Mouse (Mus musculus) kidney, embryonic 16.5 days (tissue): ENCODE results near the gene Serpine1. TPM values are rescaled to one million over a fixed set of nuclear protein-coding genes. Genes with fewer than 3 reads are reported as not detected.
"Not testable (repeated sequence)": the region's sequence is repeated elsewhere in the genome, so short reads cannot be mapped to it uniquely, and the experiment has no call there.

Source experiments
- ATAC-seq: fragments of 200-750 bp; cut with Nextera tagmentation; 2 replicates; pipeline ENCODE4 v1.8.0; 2017; ENCODE audit warnings: moderate TSS enrichment; ENCODE audit not compliant: low FRiP score, low TSS enrichment
- H3K27ac ChIP-seq: fragments of 300-500 bp; sonication (generic); 2 replicates; pipeline ENCODE4 v1.5.1; 2014; ENCODE audit warnings: low read length
- H3K27me3 ChIP-seq: fragments of 300-500 bp; sonication (generic); 2 replicates; pipeline ENCODE4 v1.6.1; 2014; ENCODE audit warnings: low read length, control low read depth, mixed read lengths; ENCODE audit not compliant: insufficient read depth
- H3K36me3 ChIP-seq: fragments of 300-500 bp; sonication (generic); 2 replicates; pipeline ENCODE4 v1.6.1; 2014; ENCODE audit warnings: low read length, control low read depth, mixed read lengths; ENCODE audit not compliant: insufficient read depth
- H3K4me1 ChIP-seq: fragments of 300-500 bp; sonication (generic); 2 replicates; pipeline ENCODE4 v1.6.1; 2014; ENCODE audit warnings: low read length, control low read depth, mixed read lengths; ENCODE audit not compliant: insufficient read depth
- H3K4me2 ChIP-seq: fragments of 300-500 bp; sonication (generic); replicated peaks from 2 replicates; pipeline ENCODE4 v1.6.1; 2014; ENCODE audit warnings: low read depth, low read length
- H3K4me3 ChIP-seq: fragments of 300-500 bp; sonication (generic); 2 replicates; pipeline ENCODE4 v1.5.1; 2014; ENCODE audit warnings: mild to moderate bottlenecking, low read length
- H3K9ac ChIP-seq: fragments of 300-500 bp; sonication (generic); replicated peaks from 2 replicates; pipeline ENCODE4 v1.6.1; 2014; ENCODE audit warnings: low read length
- H3K9me3 ChIP-seq: fragments of 300-500 bp; sonication (generic); 2 replicates; pipeline ENCODE4 v1.6.1; 2016; ENCODE audit warnings: low read length, control low read depth
- WGBS: fragments of 180-500 bp; shearing (Covaris S2); extraction: QIAGEN DNeasy Blood & Tissue Kit; methylation state at CpG from one replicate; pipeline ENCODE4 v1.1.7; 2014; 5-methylcytosine and 5-hydroxymethylcytosine counted together
- polyA plus RNA-seq: library from polyadenylated mRNA; unstranded; fragments of >200 nt; fragmentation: Nextera tagmentation; extraction: Ambion mirVana; gene quantifications from 2 replicates; pipeline ENCODE4 v1.2.1, GENCODE M21; 2015

Serpine1 gene
- 0.29 and 0.53 TPM in 2 replicates for polyA plus RNA-seq

- ATAC-seq = peak; percentile 89
- H3K4me2 ChIP-seq = peak within 1 kb of the TSS; percentile 53
- 14% methylated on average over 23 of the region's 23 CpGs for WGBS
- H3K4me1 ChIP-seq = peaks cover 30% of the 10 kb centered on the region
- peak within 1 kb of the TSS; percentile 9; the same call in 1 of the 2 replicates for H3K9ac ChIP-seq
- H3K27ac ChIP-seq = peak within 1 kb of the TSS; percentile 58
- no peaks in the 10 kb centered on the region for H3K36me3 ChIP-seq
- H3K9me3 ChIP-seq = no peaks in the 10 kb centered on the region
- peak within 1 kb of the TSS; percentile 28 for H3K4me3 ChIP-seq
- H3K27me3 ChIP-seq = no peaks in the 10 kb centered on the region
Observed at GRCm38 (mm10) chr5:137072079-137072960, at the start of gene Serpine1. Serpine1 (minus strand) TSS chr5:137072268.

- Histone ChIP-seq H3K4me2 (no peak overlapping the region), H3K27ac (no peak overlapping the region), H3K4me1 (0 out of 2 replicates have a peak, but pooled peaks cover 9% of the 10 kb centered on the region), H3K27me3 (no peaks in the 10 kb centered on the region), H3K9ac (no peak overlapping the region), H3K4me3 (no peak overlapping the region), H3K9me3 (no peaks in the 10 kb centered on the region), H3K36me3 (no peaks in the 10 kb centered on the region)
- ATAC-seq = no peak
- WGBS = 84% methylated on average over 4 of the region's 4 CpGs
Observed at GRCm38 (mm10) chr5:137121280-137121679, 49.2 kb upstream of the Serpine1 start.

- no peak overlapping the region for H3K4me3 ChIP-seq
- WGBS = 84% methylated on average over 4 of the region's 4 CpGs
- no peak for ATAC-seq
- no peak overlapping the region for H3K4me2 ChIP-seq
- no peak overlapping the region for H3K27ac ChIP-seq
- peaks cover 15% of the 10 kb centered on the region for H3K4me1 ChIP-seq
- peaks cover 9% of the 10 kb centered on the region for H3K36me3 ChIP-seq
- H3K27me3 ChIP-seq = no peaks in the 10 kb centered on the region
- no peaks in the 10 kb centered on the region for H3K9me3 ChIP-seq
- H3K9ac ChIP-seq = no peak overlapping the region
Observed at GRCm38 (mm10) chr5:137118878-137119277, 46.8 kb upstream of the Serpine1 start.

- WGBS = 90% methylated on average over 3 of the region's 3 CpGs
Observed at GRCm38 (mm10) chr5:137117994-137118393, 45.9 kb upstream of the Serpine1 start.

GRCm38 (mm10) chr5:137116987-137117386 lies 44.9 kb upstream of the Serpine1 start:
- H3K36me3 ChIP-seq = peaks cover 24% of the 10 kb centered on the region
- H3K27me3 ChIP-seq = no peaks in the 10 kb centered on the region
- H3K4me1 ChIP-seq = peaks cover 11% of the 10 kb centered on the region
- H3K4me2 ChIP-seq = no peak overlapping the region; the same call in 1 of the 2 replicates
- WGBS = 76% methylated on average over 2 of the region's 2 CpGs
- H3K9ac ChIP-seq = no peak overlapping the region
- H3K27ac ChIP-seq = no peak overlapping the region
- H3K9me3 ChIP-seq = peaks cover 4% of the 10 kb centered on the region; the same call in 1 of the 2 replicates
- no peak overlapping the region for H3K4me3 ChIP-seq
- ATAC-seq = no peak

More at GRCm38 (mm10) chr5:137117994-137118393, 45.9 kb upstream of the Serpine1 start:
- not testable (repeated sequence) for H3K9ac ChIP-seq, H3K4me2 ChIP-seq, H3K27ac ChIP-seq, H3K27me3 ChIP-seq, ATAC-seq, H3K4me3 ChIP-seq, H3K9me3 ChIP-seq
- Histone ChIP-seq H3K36me3 (peaks cover 17% of the 10 kb centered on the region), H3K4me1 (peaks cover 15% of the 10 kb centered on the region)

GRCm38 (mm10) chr5:137115866-137116847 lies 44.1 kb upstream of the Serpine1 start, which contains the start of gene Trim56:
Trim56 (minus strand) TSS chr5:137116209.
- peak within 1 kb of the TSS; percentile 66 for H3K27ac ChIP-seq
- H3K9me3 ChIP-seq = peaks cover 4% of the 10 kb centered on the region; the same call in 1 of the 2 replicates
- peak; percentile 87 for ATAC-seq
- H3K4me2 ChIP-seq = peak within 1 kb of the TSS; percentile 85
- H3K4me3 ChIP-seq = peak within 1 kb of the TSS; percentile 73
- H3K9ac ChIP-seq = peak within 1 kb of the TSS; percentile 84
- peaks cover 26% of the 10 kb centered on the region for H3K36me3 ChIP-seq
- peaks cover 11% of the 10 kb centered on the region for H3K4me1 ChIP-seq
- WGBS = 8% methylated on average over 29 of the region's 29 CpGs
- no peaks in the 10 kb centered on the region for H3K27me3 ChIP-seq

GRCm38 (mm10) chr5:137114891-137115561 lies 43.0 kb upstream of the Serpine1 start:
- peak overlapping the region; percentile 73 for H3K4me3 ChIP-seq
- peaks cover 31% of the 10 kb centered on the region for H3K36me3 ChIP-seq
- peak overlapping the region; percentile 85 for H3K4me2 ChIP-seq
- ATAC-seq = no peak
- peak overlapping the region; percentile 84 for H3K9ac ChIP-seq
- 71% methylated on average over 9 of the region's 9 CpGs for WGBS
- H3K4me1 ChIP-seq = peaks cover 11% of the 10 kb centered on the region
- peak overlapping the region; percentile 66 for H3K27ac ChIP-seq
- H3K27me3 ChIP-seq = no peaks in the 10 kb centered on the region
- H3K9me3 ChIP-seq = peaks cover 4% of the 10 kb centered on the region; the same call in 1 of the 2 replicates

- 86% methylated on average over 5 of the region's 5 CpGs for WGBS
- no peak for ATAC-seq
- Histone ChIP-seq H3K4me3 (no peak overlapping the region), H3K27me3 (no peaks in the 10 kb centered on the region), H3K36me3 (peaks cover 31% of the 10 kb centered on the region), H3K9ac (no peak overlapping the region), H3K27ac (no peak overlapping the region), H3K9me3 (peaks cover 4% of the 10 kb centered on the region; the same call in 1 of the 2 replicates), H3K4me1 (peaks cover 11% of the 10 kb centered on the region), H3K4me2 (no peak overlapping the region)
Observed at GRCm38 (mm10) chr5:137111542-137112408, 39.7 kb upstream of the Serpine1 start.
